In the genomic region with DNA sequence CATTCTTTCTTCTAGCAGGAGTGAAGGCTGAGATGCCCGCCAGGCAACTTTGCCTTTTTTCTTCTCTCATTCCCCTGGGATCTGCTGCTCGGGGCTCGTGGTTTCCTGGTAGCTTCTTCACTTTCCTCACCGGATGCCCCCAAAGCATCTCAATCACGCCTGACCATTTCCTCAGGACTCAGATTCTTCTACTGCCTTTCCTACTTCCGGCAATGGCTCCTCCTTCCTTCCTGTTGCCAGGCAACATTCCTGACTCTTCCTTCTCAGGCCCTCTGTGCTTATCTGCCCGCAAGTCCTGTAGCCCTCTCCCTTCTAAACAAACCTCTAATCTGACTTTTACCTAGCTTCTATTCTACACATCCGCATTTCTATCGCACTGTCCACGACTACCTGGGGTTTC, we compare ENCODE assay signal across 11 mouse cellular contexts.
A peak's percentile ranks its signal among the peaks of the same experiment; 100 is the strongest.
DNase-seq lines count a peak whose midpoint lies in the region; ATAC-seq and TF ChIP-seq lines count a peak whose summit lies in the region.
"Had no signal": no experiment of that assay in that cellular context is flagged by ENCODE, and none has a peak within 500 bp of the region (broad histone marks: within the 10 kb centered on the region; RNA-seq: fewer than 3 reads in every experiment).

No protein-coding gene starts in this region.

- intact Hi-C loops in heart, postnatal 10 days (cut with DNase I) = no loop called here

- H3K9ac ChIP-seq in forebrain, embryonic 12.5 days = no peak overlapping the region

- H3K4me1 ChIP-seq in heart, embryonic 10.5 days = peaks cover 71% of the 10 kb centered on the region
- peaks cover 16% of the 10 kb centered on the region for H3K4me1 ChIP-seq in testis, adult 2 months (ENCODE audit: control insufficient read depth, insufficient read depth, low read length)
- H3K4me1 ChIP-seq in limb, embryonic 10.5 days = peaks cover 75% of the 10 kb centered on the region
- peaks cover 42% of the 10 kb centered on the region for H3K4me1 ChIP-seq in forebrain, embryonic 12.5 days

- TF ChIP-seq POLR2A in testis, adult 2 months (IDR thresholded peaks at IDR 0.05; ENCODE audit: control insufficient read depth, low read depth, low read length) = no peak; the same call in 1 of the 2 replicates

- DNase-seq in heart, embryonic 10.5 days (ENCODE audit: low spot score) = no peak
- no peak for DNase-seq in heart, postnatal 10 days
- no peak for DNase-seq in testis, postnatal 10 days (ENCODE audit: low spot score)
- no peak for DNase-seq in limb, embryonic 10.5 days (ENCODE audit: low spot score)
- no peak for DNase-seq in MN1 (ENCODE audit: low spot score)
- DNase-seq in right cerebral cortex, adult 2 months (ENCODE audit: low spot score in 2 of 2) = no peak
- DNase-seq: cerebellum, adult 2 months had no signal

- peak overlapping the region; percentile 62 for H3K27ac ChIP-seq in heart, embryonic 10.5 days
- H3K27ac ChIP-seq in testis, adult 2 months (ENCODE audit: control insufficient read depth, insufficient read depth, low read depth, low read length) = peak overlapping the region; percentile 75
- peak overlapping the region; percentile 56 for H3K27ac ChIP-seq in limb, embryonic 10.5 days
- no peak overlapping the region for H3K27ac ChIP-seq in forebrain, embryonic 12.5 days
- H3K27ac ChIP-seq: heart, adult 2 months; midbrain, embryonic 10.5 days had no signal

- H3K36me3 ChIP-seq in heart, embryonic 10.5 days = no peaks in the 10 kb centered on the region
- no peaks in the 10 kb centered on the region for H3K36me3 ChIP-seq in testis, adult 2 months (ENCODE audit: control insufficient read depth, insufficient read depth, low read length)
- peaks cover 6% of the 10 kb centered on the region; the same call in 1 of the 2 replicates for H3K36me3 ChIP-seq in limb, embryonic 10.5 days
- H3K36me3 ChIP-seq in forebrain, embryonic 12.5 days (replicated peaks) = no peaks in the 10 kb centered on the region

- no peak overlapping the region for H3K4me3 ChIP-seq in heart, embryonic 10.5 days
- H3K4me3 ChIP-seq in testis, adult 2 months (ENCODE audit: control insufficient read depth, low read depth, low read length) = peak overlapping the region; percentile 90
- no peak overlapping the region for H3K4me3 ChIP-seq in limb, embryonic 10.5 days
- no peak overlapping the region for H3K4me3 ChIP-seq in forebrain, embryonic 12.5 days (replicated peaks)
- H3K4me3 ChIP-seq: heart, adult 2 months; midbrain, embryonic 10.5 days had no signal

- ATAC-seq in forebrain, embryonic 12.5 days (ENCODE audit: low FRiP score) = no peak

- WGBS in heart, embryonic 10.5 days = 54% methylated on average over 10 of the region's 10 CpGs
- 74% methylated on average over 10 of the region's 10 CpGs for WGBS in limb, embryonic 10.5 days
- 79% methylated on average over 10 of the region's 10 CpGs for WGBS in forebrain, embryonic 12.5 days

- no peak overlapping the region for H3K4me2 ChIP-seq in forebrain, embryonic 12.5 days

- no peak for TF ChIP-seq CTCF in testis, adult 2 months (IDR thresholded peaks at IDR 0.05; ENCODE audit: control insufficient read depth, insufficient read depth, insufficient replicate concordance, low read depth, low read length)

- no peaks in the 10 kb centered on the region for H3K9me3 ChIP-seq in heart, embryonic 10.5 days
- no peaks in the 10 kb centered on the region for H3K9me3 ChIP-seq in limb, embryonic 10.5 days (replicated peaks)
- no peaks in the 10 kb centered on the region for H3K9me3 ChIP-seq in forebrain, embryonic 12.5 days
- H3K9me3 ChIP-seq: midbrain, embryonic 10.5 days had no signal

- H3K27me3 ChIP-seq in heart, embryonic 10.5 days (ENCODE audit: insufficient read depth, poor library complexity, severe bottlenecking) = no peaks in the 10 kb centered on the region
- H3K27me3 ChIP-seq in testis, adult 2 months (ENCODE audit: control insufficient read depth, insufficient read depth, low read length) = no peaks in the 10 kb centered on the region
- no peaks in the 10 kb centered on the region for H3K27me3 ChIP-seq in limb, embryonic 10.5 days (ENCODE audit: low read depth, poor library complexity, severe bottlenecking)
- no peaks in the 10 kb centered on the region for H3K27me3 ChIP-seq in forebrain, embryonic 12.5 days
